In the genomic region with DNA sequence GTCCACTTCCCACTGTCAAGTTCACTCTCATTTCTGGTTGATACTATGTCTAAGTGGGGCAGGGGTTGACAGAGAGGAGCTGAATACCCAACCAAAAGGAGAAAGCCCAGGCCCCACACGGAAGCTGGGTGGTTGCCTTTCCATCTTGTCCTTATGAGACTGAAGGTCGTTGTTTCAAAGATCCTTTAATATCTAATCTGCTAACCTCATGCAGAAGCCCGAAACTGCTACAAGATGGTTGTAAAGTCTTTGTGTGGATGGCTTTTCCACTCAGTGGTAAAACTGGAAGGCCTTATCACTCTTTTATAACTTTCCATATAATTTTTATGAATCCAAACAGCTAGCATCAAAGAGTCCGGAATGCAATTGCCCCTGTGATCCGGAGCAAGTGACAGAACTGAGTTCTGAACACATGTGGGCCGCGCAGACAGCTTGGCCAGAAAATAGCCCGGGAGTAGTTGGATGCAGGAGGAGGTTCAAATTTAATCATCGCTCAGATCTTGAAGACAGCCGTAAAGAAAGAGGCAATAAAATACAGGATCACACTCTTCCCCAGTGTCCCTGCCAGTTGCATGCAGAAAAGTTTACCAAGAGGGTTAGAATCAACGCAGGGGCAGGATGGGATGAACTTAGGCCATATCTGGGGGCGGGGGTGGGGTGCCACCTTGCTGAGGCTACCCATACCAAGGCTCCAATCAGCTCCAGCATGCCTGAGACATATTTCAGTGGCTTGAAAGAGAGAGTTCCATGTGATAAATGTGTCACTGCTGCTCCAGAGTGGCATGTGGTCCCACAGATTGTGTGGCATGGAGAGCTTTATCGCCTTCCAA, we compare ENCODE assay signal across 14 mouse cellular contexts.
"Had no signal": no experiment of that assay in that cellular context is flagged by ENCODE, and none has a peak within 500 bp of the region (broad histone marks: within the 10 kb centered on the region; RNA-seq: fewer than 3 reads in every experiment).

No protein-coding gene starts in this region.

- H3K36me3 ChIP-seq: limb, embryonic 12.5 days; liver, embryonic 13.5 days; lung, embryonic 15.5 days; midbrain, embryonic 12.5 days; neural tube, embryonic 13.5 days had no signal

- H3K4me1 ChIP-seq: liver, embryonic 13.5 days; lung, embryonic 15.5 days; midbrain, embryonic 12.5 days had no signal

- DNase-seq: kidney, adult 18-20 months; kidney, postnatal 36 days; liver; liver, embryonic 13.5 days; liver, postnatal 0 days; retina, postnatal 1 day; thymus, postnatal 36 days had no signal

- H3K9ac ChIP-seq: limb, embryonic 12.5 days; liver, embryonic 13.5 days; liver, postnatal 0 days; lung, embryonic 15.5 days; midbrain, embryonic 12.5 days; neural tube, embryonic 13.5 days had no signal

- H3K27me3 ChIP-seq: liver, embryonic 13.5 days; lung, embryonic 15.5 days; neural tube, embryonic 13.5 days had no signal

- H3K4me2 ChIP-seq: limb, embryonic 12.5 days; liver, embryonic 13.5 days; lung, embryonic 15.5 days; midbrain, embryonic 12.5 days; neural tube, embryonic 13.5 days had no signal

- H3K4me3 ChIP-seq: limb, embryonic 12.5 days; liver, embryonic 13.5 days; lung, embryonic 15.5 days; midbrain, embryonic 12.5 days; neural tube, embryonic 13.5 days had no signal

- ATAC-seq: hindbrain, postnatal 0 days; liver, postnatal 0 days; midbrain, embryonic 16.5 days had no signal

- H3K9me3 ChIP-seq: liver, embryonic 13.5 days; lung, embryonic 15.5 days; midbrain, embryonic 12.5 days; neural tube, embryonic 13.5 days had no signal

- H3K27ac ChIP-seq: hindbrain, postnatal 0 days; kidney, postnatal 0 days; limb, embryonic 12.5 days; liver, embryonic 13.5 days; lung, embryonic 15.5 days; midbrain, embryonic 12.5 days; neural tube, embryonic 13.5 days had no signal
